Mouse (Mus musculus) layer of hippocampus, adult 18-20 months (tissue): ENCODE measurements at regions not wholly inside any gene's neighbourhood (a gene's known extent, or its start where the extent isn't known, plus 50 kb on each side); places are given as distances from the start of the nearest gene placed in this dataset.

Experiments
- DNase-seq, 2 experiments: peaks; one replicate each; pipeline ENCODE4 v3.0.0; 2022; ENCODE audit warnings: low spot score in 2 of 2

- no peak for DNase-seq
Observed at GRCm38 (mm10) chr4:105459991-105460688, 303.0 kb downstream of the Plpp3 start.

- no peak for DNase-seq
Observed at GRCm38 (mm10) chr4:105460689-105461005, 303.5 kb downstream of the Plpp3 start.

GRCm38 (mm10) chr4:105467811-105468210, 310.7 kb downstream of the Plpp3 start:
- DNase-seq = no peak

- no peak for DNase-seq
Observed at GRCm38 (mm10) chr4:105469300-105469821, 312.2 kb downstream of the Plpp3 start.

GRCm38 (mm10) chr4:105474765-105475560, 314.7 kb upstream of the Gm12728 start:
- peak; percentile 19 to 54 for DNase-seq

GRCm38 (mm10) chr4:105476332-105476731, 313.3 kb upstream of the Gm12728 start:
- DNase-seq = no peak

- DNase-seq = no peak
Observed at GRCm38 (mm10) chr4:105486376-105486775, 303.3 kb upstream of the Gm12728 start.

- no peak for DNase-seq
Observed at GRCm38 (mm10) chr4:105496176-105496575, 293.5 kb upstream of the Gm12728 start.

- no peak for DNase-seq
Observed at GRCm38 (mm10) chr4:105506190-105506589, 283.5 kb upstream of the Gm12728 start.

- DNase-seq = no peak
Observed at GRCm38 (mm10) chr4:105507221-105507620, 282.4 kb upstream of the Gm12728 start.

GRCm38 (mm10) chr4:105509091-105509490, 280.6 kb upstream of the Gm12728 start:
- no peak for DNase-seq

- DNase-seq = no peak
Observed at GRCm38 (mm10) chr4:105510406-105510805, 279.3 kb upstream of the Gm12728 start.

- no peak for DNase-seq
Observed at GRCm38 (mm10) chr4:105525135-105525534, 264.5 kb upstream of the Gm12728 start.

GRCm38 (mm10) chr4:105526755-105527154, 262.9 kb upstream of the Gm12728 start:
- no peak for DNase-seq

GRCm38 (mm10) chr4:105527316-105527715, 262.4 kb upstream of the Gm12728 start:
- no peak for DNase-seq

GRCm38 (mm10) chr4:105531651-105532425, 257.8 kb upstream of the Gm12728 start:
- no peak for DNase-seq

- DNase-seq = no peak
Observed at GRCm38 (mm10) chr4:105535451-105535850, 254.2 kb upstream of the Gm12728 start.

GRCm38 (mm10) chr4:105545486-105545885, 244.2 kb upstream of the Gm12728 start:
- DNase-seq = no peak

- DNase-seq = no peak
Observed at GRCm38 (mm10) chr4:105549744-105550440, 239.8 kb upstream of the Gm12728 start.

- DNase-seq = no peak
Observed at GRCm38 (mm10) chr4:105551966-105552685, 237.5 kb upstream of the Gm12728 start.
